Mouse (Mus musculus): ENCODE measurements around the gene Hs1bp3.

DNA sequence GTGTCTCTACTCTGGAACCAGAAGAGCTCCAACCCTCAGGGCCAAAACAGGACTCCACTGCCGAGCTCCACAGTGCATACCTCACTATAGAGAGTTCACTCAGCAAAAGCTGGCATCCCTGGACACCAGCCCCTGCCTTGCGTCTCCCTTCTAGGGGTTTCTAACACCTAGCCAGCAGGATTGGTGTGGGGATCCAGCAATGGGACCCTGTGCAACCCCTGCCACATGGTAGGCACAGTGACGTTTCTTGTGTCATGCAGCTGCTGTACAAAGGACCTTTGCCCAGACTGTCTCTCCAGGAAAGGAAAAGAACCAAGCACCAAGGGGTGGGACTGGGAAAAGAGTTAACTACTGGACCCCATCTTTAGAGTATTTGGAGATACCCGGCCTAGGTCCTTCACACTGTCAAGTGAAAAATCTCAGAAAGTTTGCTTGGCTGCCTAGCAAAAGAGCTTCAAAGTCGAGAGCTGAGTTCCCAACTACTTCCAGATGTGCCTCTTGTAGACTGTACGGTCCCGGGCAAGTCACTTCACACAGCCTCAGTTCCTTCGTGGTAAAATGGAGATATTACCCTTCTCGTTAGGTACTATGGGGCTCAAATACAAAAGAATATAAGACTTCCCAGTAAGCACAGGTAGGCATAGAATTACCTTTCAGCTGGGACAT lies 64.9 kb downstream of the Hs1bp3 start:
- no peak for TF ChIP-seq CTCF (IDR thresholded peaks at IDR 0.05; ENCODE audit: control insufficient read depth, insufficient read depth, insufficient read length)
- no peak for TF ChIP-seq MYOG (IDR thresholded peaks at IDR 0.05; ENCODE audit: control insufficient read depth, extremely low read depth, insufficient read length)
- TF ChIP-seq FOSL1 (IDR thresholded peaks at IDR 0.05; ENCODE audit: insufficient read depth, low read length, poor library complexity, severe bottlenecking) = no peak
- TF ChIP-seq MYOD1 (IDR thresholded peaks at IDR 0.05; ENCODE audit: control insufficient read depth, insufficient read length, low read depth) = no peak
- no peak for TF ChIP-seq MAX (IDR thresholded peaks at IDR 0.05)
